Mouse (Mus musculus): ENCODE data around the gene Ncam1.

GRCm38 (mm10) chr9:49490609-49491008 lies 308.1 kb downstream of the Ncam1 start:
- TF ChIP-seq POLR2A (IDR thresholded peaks at IDR 0.05; ENCODE audit: insufficient read depth, low read length), result no peak
- TF ChIP-seq EP300 (IDR thresholded peaks at IDR 0.05; ENCODE audit: insufficient read depth, low read depth, low read length), result no peak
- no peak for TF ChIP-seq CTCF (IDR thresholded peaks at IDR 0.05; ENCODE audit: low read depth, low read length)
